Mouse (Mus musculus) liver, embryonic 14.5 days (tissue): Measurements from ENCODE around the gene Gpr179. TPM values are rescaled to one million over a fixed set of nuclear protein-coding genes. Genes with fewer than 3 reads are reported as not detected.
A peak's percentile ranks its signal among the peaks of the same experiment; 100 is the strongest.

ENCODE experiments used
- ATAC-seq: fragments of 200-750 bp; cut with Nextera tagmentation; 2 replicates; pipeline ENCODE4 v1.8.0; 2017; ENCODE audit warnings: moderate number of reproducible peaks, mild to moderate bottlenecking, moderate library complexity; ENCODE audit not compliant: insufficient read depth
- DNase-seq, 3 experiments: peaks; one replicate each; pipeline ENCODE4 v3.0.0-alpha.2; 2012 to 2013; ENCODE audit warnings: low read depth in 3 of 3, low spot score in 3 of 3
- H3K27ac ChIP-seq: fragments of 300-500 bp; sonication (generic); 2 replicates; pipeline ENCODE4 v1.5.1; 2014; ENCODE audit warnings: moderate library complexity, mild to moderate bottlenecking, control low read depth, inconsistent platforms
- H3K27me3 ChIP-seq: fragments of 300-500 bp; sonication (generic); 2 replicates; pipeline ENCODE4 v1.6.1; 2014; ENCODE audit warnings: mild to moderate bottlenecking, low read length, moderate library complexity; ENCODE audit not compliant: control insufficient read depth, insufficient read depth
- H3K36me3 ChIP-seq: fragments of 300-500 bp; sonication (generic); replicated peaks from 2 replicates; pipeline ENCODE4 v1.6.1; 2014; ENCODE audit warnings: low read depth; ENCODE audit not compliant: control insufficient read depth, insufficient read depth
- H3K4me1 ChIP-seq, 2 experiments: fragments of 200-500 bp in 1 of 2; fragments of 300-500 bp in 1 of 2; sonication (generic) in 1 of 2; replicated peaks; 2 replicates each; pipeline ENCODE4 v1.6.1; 2012 to 2014; ENCODE audit warnings: antibody characterized with exemption in 1 of 2, inconsistent platforms in 1 of 2, low read length in 1 of 2; ENCODE audit not compliant: control insufficient read depth in 2 of 2, insufficient read depth in 2 of 2
- H3K4me2 ChIP-seq: fragments of 300-500 bp; sonication (generic); 2 replicates; pipeline ENCODE4 v1.6.1; 2014; ENCODE audit warnings: low read depth, mild to moderate bottlenecking, control low read depth, moderate library complexity
- H3K4me3 ChIP-seq, 2 experiments: fragments of 200-500 bp in 1 of 2; fragments of 300-500 bp in 1 of 2; sonication (generic) in 1 of 2; 2 replicates each; pipeline ENCODE4 v1.5.1; 2012 to 2014; ENCODE audit warnings: low read depth in 2 of 2, low read length in 2 of 2, mild to moderate bottlenecking in 2 of 2, control low read depth in 1 of 2, inconsistent platforms in 1 of 2, moderate library complexity in 1 of 2; ENCODE audit not compliant: insufficient read depth in 1 of 2
- H3K9ac ChIP-seq: fragments of 300-500 bp; sonication (generic); replicated peaks from 2 replicates; pipeline ENCODE4 v1.6.1; 2014; ENCODE audit warnings: mild to moderate bottlenecking, control low read depth, moderate library complexity
- H3K9me3 ChIP-seq: fragments of 300-500 bp; sonication (generic); 2 replicates; pipeline ENCODE4 v1.6.1; 2016; ENCODE audit warnings: low read length, mixed read lengths; ENCODE audit not compliant: control insufficient read depth
- CTCF ChIP-seq: IDR thresholded peaks from 2 replicates; pipeline ENCODE4 v1.5.1; 2016; ENCODE audit warnings: antibody characterized with exemption, low read depth, control low read depth
- EP300 ChIP-seq: IDR thresholded peaks from 2 replicates; pipeline ENCODE4 v1.6.1; 2016; ENCODE audit warnings: antibody characterized with exemption, low read depth
- WGBS: fragments of 180-500 bp; shearing (Covaris S2); extraction: QIAGEN DNeasy Blood & Tissue Kit; methylation state at CpG from one replicate; pipeline ENCODE4 v1.1.7; 2014; ENCODE audit not compliant: insufficient replicate concordance; 5-methylcytosine and 5-hydroxymethylcytosine counted together
- polyA plus RNA-seq, 2 experiments: library from polyadenylated mRNA; depleted of rRNA in 1 of 2; stranded (reverse) in 1 of 2; unstranded in 1 of 2; fragments of >200 nt; fragmentation: Nextera tagmentation in 1 of 2; extraction: Ambion mirVana in 1 of 2; gene quantifications; 2 replicates each; pipeline versions ENCODE4 v1.2.1 to v1.2.3; 2012 to 2014

Gpr179 gene
- polyA plus RNA-seq, 2 experiments: 0.01 TPM; not detected in 1

GRCm38 (mm10) chr11:97347291-97347690 is 4.6 kb downstream of the Gpr179 start:
- Histone ChIP-seq H3K4me3 (no peak overlapping the region), H3K36me3 (no peaks in the 10 kb centered on the region), H3K4me1 (peaks cover 0 to 3% of the 10 kb centered on the region in 2 experiments; a peak in 1 of 4 replicates), H3K27me3 (no peaks in the 10 kb centered on the region), H3K9ac (no peak overlapping the region), H3K27ac (no peak overlapping the region), H3K9me3 (no peaks in the 10 kb centered on the region), H3K4me2 (no peak overlapping the region)
- no peak for TF ChIP-seq CTCF
- TF ChIP-seq EP300: no peak
- no peak for DNase-seq
- ATAC-seq: no peak
- WGBS: 67% methylated on average over 9 of the region's 9 CpGs

GRCm38 (mm10) chr11:97346383-97346782 is 5.5 kb downstream of the Gpr179 start:
- H3K4me2 ChIP-seq: no peak overlapping the region
- H3K9ac ChIP-seq: no peak overlapping the region
- H3K9me3 ChIP-seq: no peaks in the 10 kb centered on the region
- no peak overlapping the region for H3K4me3 ChIP-seq
- no peak overlapping the region for H3K27ac ChIP-seq
- no peak for ATAC-seq
- H3K27me3 ChIP-seq: no peaks in the 10 kb centered on the region
- no peak for DNase-seq
- peaks cover 0 to 3% of the 10 kb centered on the region in 2 experiments; a peak in 1 of 4 replicates for H3K4me1 ChIP-seq
- no peaks in the 10 kb centered on the region for H3K36me3 ChIP-seq
- 62% methylated on average over 9 of the region's 9 CpGs for WGBS
- no peak for TF ChIP-seq CTCF
- TF ChIP-seq EP300: no peak

- DNase-seq (no peak), ATAC-seq (no peak)
- 33% methylated on average over 10 of the region's 10 CpGs for WGBS
- Histone ChIP-seq H3K4me1 (peaks cover 0 to 3% of the 10 kb centered on the region in 2 experiments; a peak in 1 of 4 replicates), H3K27me3 (no peaks in the 10 kb centered on the region), H3K27ac (no peak overlapping the region), H3K36me3 (no peaks in the 10 kb centered on the region), H3K9ac (no peak overlapping the region), H3K9me3 (no peaks in the 10 kb centered on the region), H3K4me2 (no peak overlapping the region), H3K4me3 (no peak overlapping the region)
- TF ChIP-seq EP300: no peak
- TF ChIP-seq CTCF: no peak
Measured at GRCm38 (mm10) chr11:97345446-97345845, 6.4 kb downstream of the Gpr179 start.

- DNase-seq: no peak
Measured at GRCm38 (mm10) chr11:97343619-97344018, 8.3 kb downstream of the Gpr179 start.

GRCm38 (mm10) chr11:97343175-97343574 is 8.7 kb downstream of the Gpr179 start:
- DNase-seq (no peak), ATAC-seq (no peak)
- no peaks in the 10 kb centered on the region for H3K9me3 ChIP-seq
- 25% methylated on average over 8 of the region's 8 CpGs for WGBS
- H3K4me1 ChIP-seq: no peaks in the 10 kb centered on the region
- no peak overlapping the region for H3K4me3 ChIP-seq
- H3K36me3 ChIP-seq: no peaks in the 10 kb centered on the region
- H3K27ac ChIP-seq: no peak overlapping the region
- peaks cover 3% of the 10 kb centered on the region; the same call in 1 of the 2 replicates for H3K27me3 ChIP-seq
- TF ChIP-seq CTCF: no peak
- no peak for TF ChIP-seq EP300
- H3K9ac ChIP-seq: no peak overlapping the region
- no peak overlapping the region for H3K4me2 ChIP-seq

More at GRCm38 (mm10) chr11:97343619-97344018, 8.3 kb downstream of the Gpr179 start:
- H3K4me2 ChIP-seq: peak overlapping the region; percentile 30
- H3K9ac ChIP-seq: no peak overlapping the region
- TF ChIP-seq CTCF (peak; percentile 63), EP300 (no peak)
- 19% methylated on average over 17 of the region's 17 CpGs for WGBS
- H3K4me1 ChIP-seq: no peaks in the 10 kb centered on the region
- no peak overlapping the region for H3K27ac ChIP-seq
- no peak for ATAC-seq
- H3K36me3 ChIP-seq: no peaks in the 10 kb centered on the region
- H3K27me3 ChIP-seq: peaks cover 3% of the 10 kb centered on the region; the same call in 1 of the 2 replicates
- H3K9me3 ChIP-seq: no peaks in the 10 kb centered on the region
- no peak overlapping the region for H3K4me3 ChIP-seq
